Mouse (Mus musculus) right cerebral cortex, postnatal 36 days (tissue): ENCODE measurements around the gene Dnah17.

Experiments
- DNase-seq, 2 experiments: peaks; one replicate each; pipeline ENCODE4 v3.0.0; 2022; ENCODE audit warnings: low spot score in 2 of 2, mixed read lengths in 1 of 2

Gene Dnah17

GRCm38 (mm10) chr11:117972656-117973558 is 157.5 kb downstream of the Dnah17 start:
- no peak for DNase-seq
